Mouse (Mus musculus): Measurements from ENCODE around the gene Sik1.

The Sik1 gene

GRCm38 (mm10) chr17:31806496-31806895, 49.1 kb downstream of the Sik1 start:
- DNase-seq (ENCODE audit: low spot score in 2 of 2): no peak

DNA sequence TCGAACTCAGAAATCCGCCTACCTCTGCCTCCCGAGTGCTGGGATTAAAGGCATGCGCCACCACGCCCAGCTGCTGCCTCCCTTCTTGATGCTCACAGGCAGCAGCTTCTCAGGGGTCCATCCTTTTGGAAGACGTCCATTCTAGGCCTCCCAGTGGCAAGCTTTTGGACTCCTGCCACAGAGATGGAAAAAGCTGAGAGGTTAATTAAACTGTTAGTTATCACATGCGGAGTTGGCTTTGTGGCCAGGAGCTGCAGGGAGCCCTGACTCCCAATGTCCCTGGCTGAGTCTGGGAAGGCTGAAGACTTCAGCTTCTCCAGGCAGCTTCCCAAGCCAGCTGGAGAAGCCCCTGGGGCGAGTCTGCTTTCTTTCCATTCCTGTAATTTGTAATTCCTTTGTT, 49.6 kb downstream of the Sik1 start:
- no peak for DNase-seq (ENCODE audit: low spot score in 2 of 2)

DNA sequence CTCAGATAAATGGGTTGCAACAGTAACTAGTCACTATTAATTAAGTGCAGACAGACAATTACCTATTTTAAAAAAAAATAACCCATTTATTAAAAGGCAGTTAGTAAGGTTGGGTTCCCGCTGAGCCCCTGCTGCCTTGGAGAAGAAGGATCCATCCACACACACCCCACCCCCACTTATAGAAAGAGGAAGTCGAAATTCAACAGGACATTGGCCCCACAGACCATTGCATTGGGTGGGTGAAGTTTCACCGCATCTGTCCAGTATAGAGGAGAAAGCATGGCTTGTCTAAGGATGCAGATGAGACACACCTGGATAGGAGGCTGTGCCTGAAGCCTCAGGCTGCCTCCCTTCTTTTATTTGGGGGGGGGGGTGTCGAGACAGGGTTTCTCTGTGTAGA, 50.0 kb downstream of the Sik1 start:
- DNase-seq (ENCODE audit: low spot score in 2 of 2): no peak

GRCm38 (mm10) chr17:31802272-31803017, 53.2 kb downstream of the Sik1 start:
- no peak for DNase-seq (ENCODE audit: low spot score in 2 of 2)

- no peak for DNase-seq (ENCODE audit: low spot score in 2 of 2)
Measured at GRCm38 (mm10) chr17:31800852-31801363, 54.7 kb downstream of the Sik1 start.

DNA sequence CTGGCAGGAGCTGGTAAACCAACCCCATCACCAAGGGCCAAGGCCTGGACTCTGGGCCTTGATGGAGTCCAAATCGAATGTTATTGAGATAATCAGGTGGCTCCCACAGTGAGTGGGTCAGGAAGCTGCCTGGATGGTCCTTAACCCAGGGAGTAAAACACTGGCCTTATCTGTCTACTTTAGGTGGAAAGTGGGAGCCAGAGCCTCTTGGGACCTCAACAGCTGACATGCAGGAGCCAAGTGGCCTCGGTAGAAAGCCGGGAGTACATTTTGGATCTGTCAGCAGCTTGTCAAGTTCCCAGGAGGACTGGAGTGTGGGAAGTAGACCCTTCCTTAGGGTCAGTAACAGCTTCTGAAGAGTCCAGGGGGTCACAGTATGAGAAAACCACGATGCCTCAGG, 59.7 kb downstream of the Sik1 start:
- DNase-seq (ENCODE audit: low spot score in 2 of 2): no peak
